Mouse (Mus musculus) embryo, embryonic 9.5 days (tissue): ENCODE measurements around the gene Elp5.

Experiments used
- DNase-seq: peaks from one replicate; pipeline ENCODE4 v3.0.0-alpha.2; 2017; ENCODE audit errors: extremely low spot score

Elp5 gene

GRCm38 (mm10) chr11:69991711-69992110 lies 9.4 kb upstream of the Elp5 start:
- no peak for DNase-seq

DNA sequence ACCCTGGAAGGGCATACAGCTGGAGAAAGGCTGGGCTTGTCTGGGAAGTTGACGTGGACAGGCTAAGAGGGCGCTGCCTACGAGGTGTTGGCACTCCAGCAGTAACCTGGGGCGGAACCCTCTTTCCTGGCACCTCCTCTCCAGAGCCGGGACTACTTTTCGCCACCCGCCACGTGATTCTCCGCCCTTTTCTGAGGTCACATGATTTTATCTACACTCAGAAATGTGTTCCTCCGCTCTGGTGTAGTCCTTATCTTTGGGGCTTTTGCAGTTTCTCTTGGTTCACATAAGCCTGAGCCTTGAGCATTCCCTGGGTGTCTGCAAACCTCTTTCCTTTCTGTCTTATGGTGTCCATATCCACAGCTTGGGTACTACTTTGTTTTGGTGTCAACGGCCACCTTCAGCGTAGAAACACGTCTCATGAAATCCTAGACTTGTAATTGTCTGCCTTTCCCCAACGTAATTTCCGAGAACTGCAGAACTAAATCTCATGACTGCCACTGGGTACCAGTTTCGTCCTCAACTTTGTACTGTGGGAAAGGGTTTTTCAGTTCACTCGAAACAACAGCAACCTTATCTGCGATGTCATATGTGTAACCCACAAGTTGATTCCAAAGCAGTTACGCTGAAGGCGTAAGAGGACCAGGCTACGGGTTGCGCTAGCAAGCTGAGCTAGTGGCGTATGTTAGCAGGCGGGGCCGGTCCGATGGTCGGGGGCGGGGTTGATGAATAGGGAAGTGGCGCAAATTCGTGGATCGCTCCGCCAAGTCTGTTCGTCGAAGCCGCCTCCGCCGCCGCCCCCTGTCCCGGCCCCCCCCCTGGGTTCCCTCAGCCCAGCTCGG lies 8.8 kb upstream of the Elp5 start, which contains the start of gene Gabarap:
Gene Gabarap (plus strand): TSS at position 294 of the 842 bp plus-strand sequence.
- DNase-seq = peak; percentile 95

- DNase-seq = no peak
These were observed 7.6 kb upstream of the Elp5 start for GRCm38 (mm10) chr11:69989949-69990348.

DNA sequence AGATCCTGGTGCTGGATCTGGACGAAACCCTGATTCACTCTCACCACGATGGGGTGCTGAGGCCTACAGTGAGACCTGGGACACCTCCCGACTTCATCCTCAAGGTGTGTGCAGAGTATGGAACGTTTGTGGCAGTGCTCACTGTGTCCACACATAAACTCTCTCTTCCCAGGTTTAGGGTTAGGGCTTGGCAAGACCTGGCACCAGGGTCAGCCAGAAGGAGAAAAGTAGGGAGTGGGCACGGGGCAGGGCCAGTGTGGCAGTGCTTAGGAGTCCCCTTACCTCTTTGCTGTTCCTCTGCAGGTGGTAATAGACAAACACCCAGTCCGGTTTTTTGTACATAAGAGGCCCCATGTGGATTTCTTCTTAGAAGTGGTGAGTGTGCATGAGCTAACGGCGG lies 2.1 kb upstream of the Elp5 start:
- no peak for DNase-seq

- DNase-seq = no peak
These were observed 1.1 kb upstream of the Elp5 start for GRCm38 (mm10) chr11:69983377-69983776.

DNA sequence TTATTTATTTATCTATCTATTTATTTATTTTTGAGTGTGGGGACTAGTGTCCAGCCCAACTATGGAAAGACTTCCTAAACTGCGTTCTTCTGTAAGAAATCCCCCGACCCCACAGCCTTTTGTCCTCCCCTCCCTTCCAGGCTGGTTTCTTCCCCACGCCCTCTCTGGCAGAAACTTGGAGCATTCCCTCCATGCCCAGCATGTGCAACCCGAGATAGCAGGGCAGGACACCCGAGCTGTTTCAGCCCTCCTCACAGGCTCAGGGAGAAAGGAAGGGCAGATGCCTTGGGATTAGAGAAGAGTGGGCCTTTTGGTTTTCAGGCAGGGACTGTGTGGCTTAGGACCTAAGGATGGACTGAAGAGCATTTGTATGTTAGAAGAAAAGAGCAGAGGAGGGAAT lies 560 bp upstream of the Elp5 start:
- DNase-seq = no peak

- DNase-seq = no peak
These were observed 1.1 kb downstream of the Elp5 start, which contains the start of gene Ctdnep1 for GRCm38 (mm10) chr11:69981141-69981762. Gene Ctdnep1 (plus strand): TSS chr11:69981156.

GRCm38 (mm10) chr11:69980196-69981140 lies 1.8 kb downstream of the Elp5 start:
- peak; percentile 99 for DNase-seq

DNA sequence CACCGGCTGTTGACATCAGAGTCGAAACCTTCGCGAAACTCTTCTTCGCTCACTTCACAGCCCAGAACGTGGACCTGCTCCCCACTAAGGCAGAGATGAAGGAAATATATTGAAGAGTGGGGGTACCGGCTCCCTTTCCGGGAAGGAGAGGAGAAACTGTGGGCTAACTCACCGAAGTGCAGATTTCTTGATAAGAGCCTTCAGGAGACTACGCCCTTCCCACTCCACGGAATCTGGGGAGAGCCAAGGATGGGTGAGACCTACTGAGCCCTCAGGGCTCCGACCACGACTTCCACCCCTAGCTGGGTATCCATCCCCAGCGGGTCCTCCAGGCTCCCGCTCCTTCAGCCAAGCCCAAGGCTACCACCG lies 2.5 kb downstream of the Elp5 start:
- no peak for DNase-seq

DNA sequence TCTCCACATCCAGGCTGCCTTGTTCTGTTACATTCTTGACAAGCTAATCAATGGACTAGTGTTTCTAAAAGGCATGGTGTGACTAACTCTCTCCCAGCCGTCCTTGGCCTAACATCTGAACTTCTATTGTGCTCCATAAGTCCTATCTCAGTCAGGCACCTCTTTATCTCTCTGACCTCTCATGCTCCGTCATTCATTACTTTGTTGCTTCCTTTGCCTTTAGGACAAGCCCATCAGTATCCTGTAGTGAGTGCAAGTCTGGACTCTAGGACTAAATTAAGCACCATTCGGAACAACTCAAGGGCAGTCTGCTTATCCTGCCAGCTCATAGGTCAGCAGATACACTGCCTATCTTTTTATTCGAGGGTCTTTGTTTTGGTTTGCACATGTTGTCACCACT lies 6.0 kb downstream of the Elp5 start:
- no peak for DNase-seq

DNA sequence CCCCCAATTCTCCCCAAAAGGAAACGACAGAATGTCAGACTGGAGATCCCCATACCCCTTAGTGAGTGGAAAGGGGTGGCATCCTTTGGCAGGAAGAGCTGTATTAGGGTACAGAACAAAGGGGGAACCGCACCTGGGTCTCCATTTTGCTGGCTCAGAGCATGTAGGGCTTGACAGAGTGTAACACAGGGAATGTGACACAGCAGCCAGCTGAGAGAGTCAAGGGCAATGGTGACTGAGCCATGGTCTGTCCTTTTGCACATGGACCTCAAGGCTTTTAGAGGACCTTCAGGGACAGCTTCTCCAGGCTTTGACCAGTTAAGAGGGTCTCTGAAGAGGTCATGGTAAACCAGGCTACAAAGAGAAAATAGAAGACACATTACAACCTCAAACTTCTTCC lies 7.4 kb downstream of the Elp5 start:
- no peak for DNase-seq

GRCm38 (mm10) chr11:69970775-69971174 lies 11.5 kb downstream of the Elp5 start:
- no peak for DNase-seq

DNA sequence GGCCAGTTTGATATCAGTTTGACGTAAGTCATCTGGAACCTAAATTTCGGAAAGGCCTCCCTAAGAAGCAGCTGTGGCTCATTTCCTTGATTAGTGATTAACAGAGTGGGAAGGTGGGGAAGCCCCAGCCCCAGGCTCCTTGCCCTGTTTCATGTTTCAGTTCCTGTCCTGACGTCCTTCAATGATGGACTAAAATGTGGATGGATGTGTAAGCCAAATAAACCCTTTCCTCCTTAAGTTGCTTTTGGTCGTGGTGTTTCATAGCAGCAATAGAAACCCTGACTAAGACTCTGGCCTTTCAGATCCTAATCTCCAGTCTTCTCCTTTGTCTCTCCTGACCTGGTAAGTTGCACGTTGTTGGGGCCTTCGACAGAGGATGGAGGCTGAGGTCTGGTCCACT lies 12.1 kb downstream of the Elp5 start:
- DNase-seq = no peak

DNA sequence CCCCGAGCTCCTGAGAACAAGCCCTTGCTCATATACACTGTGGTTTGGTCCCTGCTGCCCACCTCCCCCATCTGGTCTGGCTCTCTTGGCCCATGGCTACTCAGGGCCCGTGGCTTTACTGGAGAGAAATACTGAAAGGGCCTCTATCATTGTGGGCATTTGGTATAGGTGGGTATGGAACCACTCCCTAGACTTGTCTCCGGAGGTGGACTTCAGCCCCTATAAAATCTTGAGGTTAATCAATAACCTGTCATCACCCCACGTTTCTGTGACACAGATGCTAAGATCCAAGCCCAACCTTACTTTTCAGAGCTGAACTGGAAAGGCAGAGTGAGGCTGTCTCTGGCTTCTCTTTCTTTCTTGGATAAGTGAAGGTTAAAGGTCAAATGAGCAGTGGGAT lies 13.5 kb downstream of the Elp5 start:
- DNase-seq = no peak

GRCm38 (mm10) chr11:69966860-69967517 lies 15.3 kb downstream of the Elp5 start:
- no peak for DNase-seq

DNA sequence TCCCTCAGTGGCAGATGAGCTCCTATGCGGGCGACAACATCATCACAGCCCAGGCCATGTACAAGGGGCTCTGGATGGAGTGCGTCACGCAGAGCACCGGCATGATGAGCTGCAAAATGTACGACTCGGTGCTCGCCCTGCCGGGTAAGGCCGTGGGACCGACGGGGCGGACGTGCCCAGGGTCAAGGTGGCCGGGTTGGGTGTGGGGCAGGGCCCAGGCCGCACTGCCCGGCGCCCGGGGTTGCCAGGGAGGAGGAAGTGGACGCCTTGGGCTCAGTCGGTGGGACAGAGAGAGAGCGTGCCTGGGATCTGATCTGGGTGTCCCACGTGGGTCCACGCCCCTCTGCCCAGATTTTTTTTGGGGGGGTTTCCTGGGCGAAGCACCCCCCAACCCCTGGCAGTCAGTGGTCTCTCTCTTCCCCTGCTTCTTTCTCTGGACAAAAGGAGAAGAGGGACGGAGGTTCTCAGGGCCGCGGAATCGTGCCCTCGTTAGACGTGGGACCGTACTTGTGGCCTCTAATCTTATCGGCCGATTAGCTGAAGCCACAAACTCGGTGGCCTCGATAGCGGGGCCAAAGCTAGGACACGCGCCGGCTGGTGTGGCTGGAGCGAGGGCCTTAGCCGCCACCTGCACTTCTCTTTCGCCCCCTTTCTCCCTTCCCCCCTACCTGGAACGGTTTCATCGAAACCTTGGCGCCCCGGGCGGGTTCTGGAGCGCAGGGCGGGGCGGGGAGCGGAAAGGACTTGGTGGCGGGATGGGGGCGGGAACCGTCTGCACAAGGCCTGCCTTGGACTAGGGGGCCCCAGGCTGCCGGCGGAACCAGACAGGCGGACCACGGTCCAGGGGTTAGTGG lies 16.1 kb downstream of the Elp5 start:
- peak; percentile 50 for DNase-seq

DNA sequence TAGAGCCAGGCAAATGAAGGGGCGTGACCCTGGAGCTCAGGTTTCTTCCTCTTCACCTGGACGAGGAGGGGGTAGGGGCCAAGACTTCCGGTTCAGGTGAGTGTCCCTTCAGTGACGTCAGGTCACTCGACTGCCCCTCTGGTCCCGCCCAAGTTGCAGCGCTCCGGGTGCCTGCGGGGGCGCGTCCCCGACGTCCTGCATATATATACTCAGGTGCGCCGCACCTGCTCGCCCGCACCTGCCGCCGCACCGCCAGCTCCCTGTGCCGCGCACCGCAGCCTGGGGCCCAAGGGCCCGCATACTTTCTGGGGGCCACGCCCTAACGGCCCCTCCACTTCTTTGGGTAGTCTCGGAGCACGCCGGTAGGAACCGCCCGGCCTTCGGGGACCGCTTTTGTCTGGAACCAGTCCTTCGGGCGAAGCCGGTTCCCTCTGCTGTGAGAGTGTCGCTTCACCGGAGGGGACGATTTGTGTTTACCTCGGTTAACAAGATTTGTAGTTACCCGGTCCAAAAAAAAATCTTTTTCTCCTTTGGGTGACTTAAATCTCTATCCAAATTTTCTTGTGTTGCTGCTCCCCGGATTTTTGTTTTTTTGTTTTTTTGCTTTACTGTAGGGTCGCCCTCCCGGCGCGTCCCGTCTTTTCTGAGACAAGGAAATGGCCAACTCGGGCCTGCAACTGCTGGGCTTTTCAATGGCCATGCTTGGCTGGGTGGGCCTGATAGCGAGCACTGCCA lies 16.9 kb downstream of the Elp5 start:
- DNase-seq = peak; percentile 40

DNA sequence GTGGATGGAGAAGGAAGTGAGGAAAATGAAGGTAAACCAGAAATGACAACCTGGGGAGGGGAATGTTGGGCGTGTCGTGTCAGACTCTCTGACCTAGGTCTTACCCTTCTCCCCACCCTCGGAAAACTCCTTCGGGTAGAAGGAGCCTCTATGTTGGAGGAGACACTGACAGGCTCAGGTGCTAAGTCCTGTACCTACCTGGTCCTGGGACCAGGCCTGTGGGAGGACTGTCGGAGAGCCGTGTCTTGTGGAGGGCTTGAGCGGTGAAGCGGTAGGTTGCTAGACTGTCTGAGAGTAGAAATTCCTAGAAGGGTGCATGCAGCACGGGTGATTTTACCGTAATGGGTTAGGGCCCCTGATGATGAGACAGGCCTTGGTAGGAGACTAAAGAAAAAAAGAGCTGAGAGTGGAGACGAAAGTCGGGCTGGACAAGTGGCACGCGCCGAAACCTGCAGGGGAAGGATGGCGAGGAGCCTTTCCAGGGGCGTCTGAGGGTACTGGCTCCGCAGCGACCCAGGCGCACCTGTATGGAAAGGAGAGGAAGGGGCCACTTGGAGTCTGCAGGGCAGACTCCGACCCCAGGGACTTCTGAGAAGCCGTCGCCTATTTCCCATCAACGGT lies 17.6 kb downstream of the Elp5 start, which contains the start of gene Cldn7:
Gene Cldn7 (plus strand): TSS at position 130 of the 621 bp plus-strand sequence.
- DNase-seq = peak; percentile 21

DNA sequence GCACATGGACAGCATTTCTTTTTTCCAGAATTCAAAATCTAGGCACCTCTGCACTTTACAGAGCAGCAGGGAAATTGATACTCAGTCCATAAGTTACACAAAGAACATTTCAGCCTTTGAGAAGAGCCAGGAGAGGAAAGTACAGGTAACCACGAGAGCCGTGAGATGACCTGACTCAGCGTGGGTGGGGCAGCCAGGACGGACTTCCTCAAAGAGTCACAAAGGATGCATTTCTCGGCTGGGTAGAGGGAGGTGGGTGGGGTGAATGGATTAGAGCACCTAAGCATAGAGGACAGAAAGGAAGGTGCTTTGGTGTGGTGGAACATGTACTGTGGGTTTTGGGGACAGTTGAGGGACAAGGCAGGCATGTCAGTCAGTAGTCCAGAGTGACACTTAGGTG lies 20.5 kb downstream of the Elp5 start:
- DNase-seq = no peak
